10 mouse cellular contexts compared by ENCODE assay signal in the genomic region with DNA sequence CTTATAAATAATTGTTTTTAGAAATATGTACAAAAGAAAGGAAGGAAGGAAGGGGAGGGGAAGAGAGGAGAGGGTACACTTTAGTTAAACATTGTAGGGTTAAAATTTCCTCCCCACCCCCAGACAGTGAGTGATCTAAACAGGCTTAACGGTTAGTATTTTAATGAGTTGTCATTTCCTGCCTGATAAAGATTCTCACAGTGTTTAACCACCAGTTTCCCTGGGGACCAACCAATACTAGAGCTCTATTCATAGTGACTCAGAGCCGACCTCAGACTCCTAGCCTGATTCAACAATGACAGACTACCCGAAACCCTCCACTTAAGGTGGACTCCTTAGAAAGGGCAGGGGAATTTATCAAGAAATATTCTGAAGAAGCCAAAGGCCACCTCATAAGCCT. TPM values are rescaled to one million over a fixed set of nuclear protein-coding genes. Genes with fewer than 3 reads are reported as not detected.
DNase-seq lines count a peak whose midpoint lies in the region; ATAC-seq and TF ChIP-seq lines count a peak whose summit lies in the region.
"Had no signal": no experiment of that assay in that cellular context is flagged by ENCODE, and none has a peak within 500 bp of the region (broad histone marks: within the 10 kb centered on the region; RNA-seq: fewer than 3 reads in every experiment).

No protein-coding gene starts in this region.

- H3K27ac ChIP-seq in heart, embryonic 11.5 days (ENCODE audit: low read depth, low read length), result peak overlapping the region; percentile 59; the same call in 1 of the 2 replicates
- peak overlapping the region; percentile 63 for H3K27ac ChIP-seq in liver, embryonic 12.5 days
- no peak overlapping the region for H3K27ac ChIP-seq in cerebellum, adult 2 months (ENCODE audit: insufficient read depth, low read length)
- H3K27ac ChIP-seq: embryonic facial prominence, embryonic 12.5 days had no signal

- no peak overlapping the region for H3K9ac ChIP-seq in heart, embryonic 11.5 days (ENCODE audit: low read depth, low read length)
- H3K9ac ChIP-seq in liver, embryonic 12.5 days, result peak overlapping the region; percentile 15; the same call in 1 of the 2 replicates
- H3K9ac ChIP-seq: embryonic facial prominence, embryonic 12.5 days had no signal

- no peak for TF ChIP-seq CTCF in cerebellum, adult 2 months (IDR thresholded peaks at IDR 0.05; ENCODE audit: borderline replicate concordance, insufficient read depth, low read depth, low read length)

- no peaks in the 10 kb centered on the region for H3K9me3 ChIP-seq in heart, embryonic 11.5 days (replicated peaks; ENCODE audit: control insufficient read depth, low read length)
- no peaks in the 10 kb centered on the region for H3K9me3 ChIP-seq in liver, embryonic 12.5 days (replicated peaks)
- H3K9me3 ChIP-seq: embryonic facial prominence, embryonic 12.5 days had no signal

- DNase-seq in heart, adult 8-10 months (ENCODE audit: low spot score), result no peak
- DNase-seq in 3134 (ENCODE audit: extremely low read depth, insufficient read length, low spot score), result peak; percentile 66
- peak; percentile 43 for DNase-seq in T-cell, adult 2 months (ENCODE audit: low spot score)
- no peak for DNase-seq in cerebellum, adult 2 months
- no peak for DNase-seq in adrenal gland, postnatal 25 days
- DNase-seq: kidney, adult 11 months had no signal

- H3K4me1 ChIP-seq in heart, embryonic 11.5 days (ENCODE audit: control insufficient read depth, insufficient read depth, low read length), result peaks cover 10% of the 10 kb centered on the region
- peaks cover 52% of the 10 kb centered on the region for H3K4me1 ChIP-seq in liver, embryonic 12.5 days
- no peaks in the 10 kb centered on the region for H3K4me1 ChIP-seq in cerebellum, adult 2 months (ENCODE audit: control insufficient read depth, insufficient read depth, low read length)

- no peaks in the 10 kb centered on the region for H3K36me3 ChIP-seq in heart, embryonic 11.5 days (ENCODE audit: control insufficient read depth, insufficient read depth, low read length)
- peaks cover 27% of the 10 kb centered on the region for H3K36me3 ChIP-seq in liver, embryonic 12.5 days
- H3K36me3 ChIP-seq: embryonic facial prominence, embryonic 12.5 days had no signal

- no peaks in the 10 kb centered on the region for H3K27me3 ChIP-seq in heart, embryonic 11.5 days (ENCODE audit: control insufficient read depth, insufficient read depth, low read length)
- H3K27me3 ChIP-seq in liver, embryonic 12.5 days (replicated peaks), result no peaks in the 10 kb centered on the region
- no peaks in the 10 kb centered on the region for H3K27me3 ChIP-seq in cerebellum, adult 2 months (ENCODE audit: control insufficient read depth, insufficient read depth, low read length)
- H3K27me3 ChIP-seq: embryonic facial prominence, embryonic 12.5 days had no signal

- no peak overlapping the region for H3K4me3 ChIP-seq in heart, embryonic 11.5 days (ENCODE audit: low read depth, low read length)
- no peak overlapping the region for H3K4me3 ChIP-seq in liver, embryonic 12.5 days
- H3K4me3 ChIP-seq in cerebellum, adult 2 months (replicated peaks; ENCODE audit: insufficient read depth, low read depth, low read length), result no peak overlapping the region
- H3K4me3 ChIP-seq: embryonic facial prominence, embryonic 12.5 days had no signal

- no peak for TF ChIP-seq POLR2A in cerebellum, adult 2 months (IDR thresholded peaks at IDR 0.05; ENCODE audit: borderline replicate concordance, insufficient read depth, low read length)

- ATAC-seq in heart, embryonic 11.5 days (replicated peaks; ENCODE audit: insufficient number of reproducible peaks, low FRiP score, low TSS enrichment), result peak; percentile 46; the same call in 1 of the 2 replicates
- ATAC-seq in liver, embryonic 12.5 days, result peak; percentile 80
- ATAC-seq in cerebellum, adult (ENCODE audit: insufficient number of reproducible peaks, low FRiP score, low TSS enrichment), result no peak

- WGBS in heart, embryonic 11.5 days (ENCODE audit: insufficient replicate concordance), result 21% methylated on average over 3 of the region's 3 CpGs
- 5% methylated on average over 3 of the region's 3 CpGs for WGBS in liver, embryonic 12.5 days (ENCODE audit: insufficient replicate concordance)
- WGBS in cerebellum, adult 2 months, result 48% methylated on average over 3 of the region's 3 CpGs

- no peak overlapping the region for H3K4me2 ChIP-seq in heart, embryonic 11.5 days
- peak overlapping the region; percentile 26; the same call in 1 of the 2 replicates for H3K4me2 ChIP-seq in liver, embryonic 12.5 days
- H3K4me2 ChIP-seq: embryonic facial prominence, embryonic 12.5 days had no signal

RNA-seq across cellular contexts. Expression of gene Tubd1, which starts 48.2 kb away (rescaled TPM):
- polyA plus RNA-seq in heart, embryonic 11.5 days (2014; fragmentation: Nextera tagmentation; extraction: Ambion mirVana), result 10.6 and 12.2 TPM in 2 replicates
- total RNA-seq in heart, adult 8-10 months (2022), result 1 to 10 TPM; 5.4 to 6.2 (median 5.8) TPM
- 13.7 and 14.8 TPM in 2 replicates for polyA plus RNA-seq in liver, embryonic 12.5 days (2016; fragmentation: Nextera tagmentation; extraction: Ambion mirVana)
- polyA plus RNA-seq in cerebellum, adult 2 months (2012; rRNA removed), result 3.5 and 4.0 TPM in 2 replicates
- 8.5 and 10.5 TPM in 2 replicates for total RNA-seq in adrenal gland, postnatal 25 days (2021)

RNA-seq across cellular contexts. Expression of gene Rps6kb1, which starts 48.4 kb away (rescaled TPM):
- 43.4 and 50.0 TPM in 2 replicates for polyA plus RNA-seq in heart, embryonic 11.5 days (2014; fragmentation: Nextera tagmentation; extraction: Ambion mirVana)
- total RNA-seq in heart, adult 8-10 months (2022), result 10 to 100 TPM; 16.5 to 24.5 (median 23.9) TPM
- 35.9 and 40.6 TPM in 2 replicates for polyA plus RNA-seq in liver, embryonic 12.5 days (2016; fragmentation: Nextera tagmentation; extraction: Ambion mirVana)
- 25.6 and 28.9 TPM in 2 replicates for polyA plus RNA-seq in cerebellum, adult 2 months (2012; rRNA removed)
- 41.3 and 44.1 TPM in 2 replicates for total RNA-seq in adrenal gland, postnatal 25 days (2021)

Comparison
In these comparisons a context has a peak if more than half of its experiments do, and no peak if none do; other contexts are left out.
1. DNase-seq: peak in 3134 (single experiment) and T-cell, adult 2 months (single experiment); none in heart, adult 8-10 months (single experiment), cerebellum, adult 2 months (0 of 2) and adrenal gland, postnatal 25 days (single experiment).